Mouse (Mus musculus): ENCODE measurements around the gene Ptafr.
"Not testable (repeated sequence)": the region's sequence is repeated elsewhere in the genome, so short reads cannot be mapped to it uniquely, and the experiment has no call there.

Gene Ptafr

DNA sequence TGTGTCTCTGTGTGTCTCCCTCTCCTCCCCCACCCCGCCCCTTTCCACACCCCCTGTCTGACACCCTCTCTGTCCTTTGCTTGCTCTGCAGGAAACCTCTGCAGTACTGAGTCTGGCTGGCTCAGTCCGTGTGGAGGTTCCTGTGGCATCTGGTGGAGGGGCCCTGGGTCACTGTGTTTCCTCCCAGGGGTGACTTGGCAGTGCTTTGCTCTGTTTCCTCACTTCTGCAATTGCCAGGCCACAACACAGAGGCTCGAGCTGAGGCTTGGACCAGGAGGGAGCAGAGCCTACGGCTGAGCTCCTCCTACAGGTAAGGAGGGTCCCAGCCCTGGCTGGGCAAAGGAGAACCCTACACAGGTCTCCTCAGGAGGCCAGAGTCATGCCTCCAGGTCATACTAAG is at the start of gene Ptafr:
TSS of gene Ptafr (plus strand) at position 103 of the 400 bp plus-strand sequence.
- no peak for DNase-seq (ENCODE audit: low read depth)

GRCm38 (mm10) chr4:132514555-132515135 is 49.2 kb upstream of the Ptafr start:
- DNase-seq (ENCODE audit: low read depth), result peak; percentile 93

DNA sequence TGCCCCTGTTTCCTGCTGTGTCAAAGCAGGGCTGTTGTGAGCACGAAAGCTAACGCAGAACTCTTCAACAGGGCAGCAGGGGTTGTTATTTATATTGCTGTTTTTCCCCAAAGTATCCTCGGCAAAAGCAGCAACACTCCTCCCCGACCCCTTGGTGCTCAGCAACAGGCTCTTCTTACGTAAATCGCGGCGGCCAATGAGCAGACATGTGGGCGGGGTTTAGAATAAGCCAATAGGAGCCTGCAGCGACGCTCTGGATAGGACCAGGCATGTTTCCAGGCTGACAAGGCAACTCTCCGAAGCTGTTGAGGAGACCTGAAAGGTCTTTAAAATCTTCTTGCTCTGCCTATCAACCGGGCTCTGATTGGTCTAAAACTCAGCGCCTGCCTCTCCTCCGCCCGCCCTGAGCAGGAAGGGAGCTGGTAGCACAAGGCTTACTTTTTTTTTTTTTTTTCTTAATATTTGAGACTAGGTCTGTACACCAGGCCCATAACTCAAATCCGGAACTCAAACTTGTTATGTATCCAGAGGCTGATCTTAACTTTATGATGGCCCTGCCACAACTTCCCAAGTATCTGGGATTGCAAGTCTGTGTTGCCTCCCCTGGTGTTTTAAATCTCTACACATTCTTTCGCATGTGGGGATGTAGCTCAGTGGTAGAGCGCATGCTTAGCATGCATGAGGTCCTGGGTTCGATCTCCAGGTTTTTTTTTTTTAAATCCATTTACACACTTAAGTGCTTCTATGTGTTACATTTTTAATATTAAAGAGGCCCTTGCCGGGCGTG is 48.3 kb upstream of the Ptafr start:
- DNase-seq (ENCODE audit: low read depth), result peak; percentile 97

- DNase-seq (ENCODE audit: low read depth), result no peak
These were observed 45.8 kb upstream of the Ptafr start for GRCm38 (mm10) chr4:132518066-132518465.

DNA sequence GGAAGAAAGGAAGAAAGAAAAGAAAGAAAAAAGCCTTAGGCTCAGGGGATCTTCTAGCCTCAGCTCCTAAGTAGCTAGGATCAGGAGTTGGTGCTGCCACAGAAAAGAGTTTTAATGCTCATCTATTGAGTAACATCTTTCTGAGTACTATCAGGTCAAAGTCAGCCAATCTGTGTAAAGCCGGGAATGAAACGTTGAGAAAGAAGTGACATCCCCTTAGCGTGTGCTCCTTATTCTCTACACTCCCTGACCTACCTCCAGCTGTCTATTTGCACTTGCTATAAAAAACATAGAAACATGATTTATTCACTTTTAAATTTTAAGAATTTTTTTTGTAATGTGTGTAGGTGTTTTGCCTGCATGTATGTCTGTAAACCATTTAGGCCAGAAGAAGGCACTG is 44.7 kb upstream of the Ptafr start:
- no peak for DNase-seq (ENCODE audit: low read depth)

DNA sequence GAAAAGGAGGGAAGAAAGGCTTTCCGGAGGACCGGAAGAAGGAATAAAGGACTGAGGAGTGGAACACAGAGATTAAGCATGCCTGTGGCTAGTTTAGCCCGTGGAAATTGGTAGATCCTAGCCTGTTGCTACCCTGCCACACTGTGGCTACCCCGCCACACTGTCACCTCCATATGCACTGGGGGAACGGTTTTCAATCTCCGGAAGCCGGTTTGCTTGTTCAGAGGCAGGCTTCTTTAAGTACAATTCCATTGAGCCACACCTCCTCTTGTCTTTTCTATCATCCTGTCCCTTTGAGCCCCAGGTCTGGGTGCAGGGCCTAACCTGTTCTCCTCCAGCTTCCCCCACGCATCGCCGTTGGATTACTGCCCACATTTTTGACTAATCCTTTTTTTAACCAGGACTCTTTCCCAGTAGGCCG is 39.5 kb upstream of the Ptafr start:
- no peak for DNase-seq (ENCODE audit: low read depth)

- no peak for DNase-seq (ENCODE audit: low read depth)
These were observed 39.1 kb upstream of the Ptafr start for GRCm38 (mm10) chr4:132524808-132525207.

DNA sequence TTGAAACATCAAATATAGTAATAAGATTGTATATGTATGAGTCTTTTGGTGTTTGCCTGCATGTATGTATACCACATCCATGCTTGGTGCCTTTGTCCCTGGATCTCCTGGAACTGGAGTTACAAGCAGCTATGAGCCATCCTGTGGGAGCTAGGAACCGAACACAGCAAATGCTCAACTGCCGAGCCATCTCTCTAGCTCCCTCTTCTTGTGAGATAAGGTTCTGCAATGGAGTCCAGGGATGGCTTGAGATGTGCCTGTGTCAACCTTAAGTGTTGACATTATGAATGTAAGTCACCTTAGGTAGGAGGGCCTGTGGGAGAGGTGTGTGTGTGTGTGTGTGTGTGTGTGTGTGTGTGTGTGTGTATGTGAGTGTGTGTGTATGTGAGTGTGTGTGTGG is 37.2 kb upstream of the Ptafr start:
- peak; percentile 66 for DNase-seq (ENCODE audit: low read depth)

- DNase-seq (ENCODE audit: low read depth), result no peak
These were observed 35.8 kb upstream of the Ptafr start for GRCm38 (mm10) chr4:132527917-132528522.

DNA sequence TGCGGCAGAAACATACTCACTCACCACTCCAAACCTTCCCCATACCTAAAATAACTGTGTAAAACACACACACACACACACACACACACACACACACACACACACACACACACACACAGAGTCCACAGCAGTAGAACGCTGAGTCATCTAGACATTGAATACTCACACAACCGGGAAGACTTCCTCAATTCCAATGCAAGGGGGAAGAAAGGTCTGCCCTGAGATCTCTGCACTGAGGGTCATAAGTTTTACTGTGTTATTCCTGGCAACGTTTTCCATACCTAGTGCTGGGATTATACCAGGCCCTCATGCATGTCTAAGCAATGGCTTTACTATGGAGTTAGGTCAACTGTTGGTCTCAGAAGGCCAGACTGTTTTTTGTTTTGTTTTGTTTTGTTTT is 34.5 kb upstream of the Ptafr start:
- DNase-seq (ENCODE audit: low read depth), result no peak

- DNase-seq (ENCODE audit: low read depth), result no peak
These were observed 33.6 kb upstream of the Ptafr start for GRCm38 (mm10) chr4:132530033-132530804.

DNA sequence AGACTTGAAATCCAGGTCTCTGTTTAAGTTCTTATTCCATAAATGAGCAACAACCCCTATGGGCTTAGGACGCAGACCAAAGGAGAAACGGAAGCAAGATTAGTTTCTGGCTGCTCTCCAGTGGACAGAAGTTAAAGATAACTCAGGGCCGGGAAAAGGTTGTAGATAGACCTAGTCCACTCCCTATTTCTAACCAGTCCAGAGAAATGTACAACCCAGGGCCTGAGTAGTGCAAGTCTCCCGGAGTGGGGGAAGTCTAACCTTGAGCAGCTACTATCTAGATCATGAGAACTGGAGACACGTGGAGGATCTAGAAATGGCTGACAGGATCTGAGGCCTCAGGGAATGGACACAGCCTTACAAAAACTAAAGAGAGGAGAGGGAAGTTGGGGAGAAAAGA is 31.4 kb upstream of the Ptafr start:
- no peak for DNase-seq (ENCODE audit: low read depth)

DNA sequence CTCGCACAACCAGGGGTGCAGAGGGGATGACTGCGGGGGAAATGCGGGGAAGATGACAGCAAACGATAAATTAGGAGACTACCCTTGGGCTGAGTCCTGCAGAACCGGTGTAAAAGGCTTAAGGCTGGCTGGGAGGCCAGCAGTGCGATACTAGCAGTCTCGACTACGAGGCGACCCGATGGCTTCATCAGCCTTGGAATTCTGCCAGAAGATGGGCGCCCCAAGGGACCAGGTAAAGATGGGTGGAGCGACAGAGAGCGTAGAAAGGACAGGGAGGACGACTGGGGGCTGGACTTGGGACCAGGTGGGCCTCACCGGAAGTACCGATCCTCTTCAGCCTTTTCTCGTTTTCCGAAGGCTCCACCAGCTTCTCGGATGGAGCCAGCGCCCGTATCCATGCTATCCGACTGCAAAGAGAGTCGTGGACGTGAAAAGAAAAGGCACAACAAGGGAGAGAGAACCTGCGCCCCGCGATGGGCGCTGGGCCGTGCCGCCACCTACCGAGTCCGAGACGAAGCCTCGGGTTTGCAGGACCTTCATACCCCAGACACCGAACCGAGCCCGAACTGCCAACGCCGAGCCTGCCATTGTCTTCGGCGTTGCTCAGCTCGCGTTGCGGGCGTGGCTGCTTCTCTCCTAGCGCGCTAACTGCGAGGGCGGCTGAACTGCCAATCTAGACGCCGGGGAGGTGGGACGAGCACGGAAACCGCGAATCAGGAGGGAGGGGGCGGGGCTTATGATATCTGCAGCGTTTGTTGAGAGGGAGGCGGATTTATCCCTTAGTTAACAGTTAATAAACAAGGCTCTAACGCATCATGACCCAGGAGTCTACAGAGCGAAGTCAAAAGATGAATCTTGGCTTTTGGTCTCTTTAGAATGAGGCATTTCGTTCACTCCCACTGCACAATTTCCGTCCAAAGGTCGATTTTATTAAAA is 30.6 kb upstream of the Ptafr start, which contains the start of gene Atpif1:
TSS of gene Atpif1 (minus strand) at position 679 of the 936 bp plus-strand sequence.
- peak; percentile 98 for DNase-seq (ENCODE audit: low read depth)

DNA sequence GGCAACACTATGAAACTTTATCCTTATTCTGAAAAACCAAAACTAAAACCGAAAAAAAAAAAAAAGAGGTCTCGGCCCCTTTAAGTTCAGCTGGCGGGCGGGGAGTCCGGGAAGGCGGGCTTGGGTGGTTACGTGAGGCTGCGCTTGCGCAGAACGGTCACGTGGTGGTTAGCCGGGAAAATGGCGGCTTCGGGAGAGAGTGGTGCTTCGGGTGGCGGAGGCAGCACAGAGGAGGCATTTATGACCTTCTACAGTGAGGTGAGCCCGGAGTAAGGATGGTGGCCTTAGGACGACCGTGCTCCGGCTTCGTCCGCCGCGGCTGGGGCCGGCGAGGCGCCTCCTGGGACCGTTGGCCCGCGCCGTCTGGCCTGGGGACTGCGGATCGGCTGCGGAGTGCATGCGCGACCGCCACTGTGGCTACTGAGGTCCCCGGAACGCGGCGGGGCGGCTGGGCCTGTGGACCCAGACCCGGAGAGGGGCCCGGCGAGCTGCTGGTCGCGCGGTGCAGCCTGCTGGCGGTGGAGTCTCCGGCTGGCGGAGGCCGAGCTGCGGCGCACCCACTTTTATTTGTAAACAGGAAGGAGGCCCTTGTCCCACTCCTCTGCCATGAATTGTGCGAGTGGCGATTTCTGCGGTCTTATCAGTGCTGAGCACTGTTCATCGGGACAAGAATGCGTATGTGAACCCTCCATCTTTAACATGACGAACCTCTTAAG is 28.3 kb upstream of the Ptafr start, which contains the start of gene Dnajc8:
TSS of gene Dnajc8 (plus strand) at position 145 of the 716 bp plus-strand sequence.
- DNase-seq (ENCODE audit: low read depth), result peak; percentile 99

DNA sequence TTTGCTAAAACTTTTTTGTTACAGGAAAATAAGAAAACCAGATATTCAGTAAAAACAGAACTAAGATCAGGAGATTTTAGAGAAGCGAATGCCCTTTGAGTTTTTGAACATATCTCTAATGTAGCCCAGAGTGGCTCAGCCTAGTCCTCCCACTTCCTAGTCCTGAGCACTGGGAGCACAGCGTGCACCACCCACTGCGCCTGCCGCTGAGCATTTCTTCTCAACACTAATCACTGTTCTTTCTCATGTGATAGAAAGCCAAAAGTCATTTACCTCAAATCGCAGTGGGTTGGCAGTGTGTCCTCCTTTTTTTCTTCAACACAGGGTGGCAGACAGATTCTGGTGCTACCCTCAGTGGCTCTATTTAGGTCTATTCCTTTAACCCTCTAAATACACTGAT is 24.4 kb upstream of the Ptafr start:
- no peak for DNase-seq (ENCODE audit: low read depth)

DNA sequence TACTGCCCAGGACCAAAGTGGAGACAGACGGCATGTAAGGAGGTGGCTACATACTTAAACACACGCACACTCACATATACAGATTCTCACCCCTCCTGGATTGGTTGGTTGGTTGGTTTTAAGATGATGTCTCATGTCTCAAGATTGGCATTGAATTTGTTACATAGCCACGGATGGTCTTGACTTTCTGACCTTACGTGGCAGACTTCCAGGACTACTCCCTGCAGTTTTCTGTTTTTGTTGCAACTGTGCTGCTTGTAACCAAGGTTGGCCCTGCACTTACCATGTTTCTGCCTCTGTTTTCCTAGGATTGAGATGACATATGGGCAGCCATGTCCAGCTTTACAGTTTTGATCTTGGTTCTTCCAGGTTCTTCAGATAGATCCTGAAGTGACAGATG is 22.5 kb upstream of the Ptafr start:
- DNase-seq (ENCODE audit: low read depth), result no peak

- no peak for DNase-seq (ENCODE audit: low read depth)
These were observed 21.1 kb upstream of the Ptafr start for GRCm38 (mm10) chr4:132542724-132543123.

DNA sequence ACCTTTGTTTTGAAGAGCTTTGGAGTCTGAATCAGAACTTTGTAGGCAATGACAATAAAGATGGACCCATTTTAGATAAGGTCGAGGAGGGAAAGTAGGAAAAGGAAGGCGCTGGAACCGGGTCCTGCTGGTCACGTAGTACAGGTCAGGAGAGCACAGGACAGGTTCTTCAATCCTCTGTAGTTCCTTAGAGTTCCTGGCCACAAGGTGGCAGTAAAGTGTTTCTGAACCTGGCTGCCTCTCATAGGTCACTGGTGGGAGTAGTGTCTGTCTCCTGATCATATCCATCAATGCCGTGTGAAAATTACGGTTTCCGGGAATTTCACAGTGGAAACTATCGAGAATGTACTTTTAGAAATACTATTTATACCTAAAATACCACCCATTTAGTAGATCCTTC is 18.0 kb upstream of the Ptafr start:
- DNase-seq (ENCODE audit: low read depth), result peak; percentile 87

- DNase-seq (ENCODE audit: low read depth), result no peak
These were observed 9.6 kb upstream of the Ptafr start for GRCm38 (mm10) chr4:132554221-132554620.

DNA sequence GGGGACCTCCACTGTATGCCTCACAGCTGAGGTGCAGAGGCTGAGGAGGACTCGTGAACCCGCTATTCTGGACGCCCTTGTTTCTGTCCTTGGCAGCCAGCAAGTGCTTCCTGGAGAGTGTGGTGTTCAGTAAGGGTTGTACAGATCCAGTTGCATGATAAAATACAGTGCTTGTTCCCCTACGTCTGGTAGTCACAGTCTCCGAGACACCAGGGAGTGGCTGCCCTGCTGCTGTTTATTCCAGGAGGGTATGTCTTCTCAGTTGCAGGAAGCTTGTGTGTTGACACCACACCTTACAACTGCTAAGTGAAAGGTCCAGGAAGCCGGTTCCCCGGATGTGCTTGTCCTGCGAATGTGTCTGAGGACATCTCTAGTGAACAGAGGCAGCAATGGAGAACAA is 9.2 kb upstream of the Ptafr start:
- no peak for DNase-seq (ENCODE audit: low read depth)

DNA sequence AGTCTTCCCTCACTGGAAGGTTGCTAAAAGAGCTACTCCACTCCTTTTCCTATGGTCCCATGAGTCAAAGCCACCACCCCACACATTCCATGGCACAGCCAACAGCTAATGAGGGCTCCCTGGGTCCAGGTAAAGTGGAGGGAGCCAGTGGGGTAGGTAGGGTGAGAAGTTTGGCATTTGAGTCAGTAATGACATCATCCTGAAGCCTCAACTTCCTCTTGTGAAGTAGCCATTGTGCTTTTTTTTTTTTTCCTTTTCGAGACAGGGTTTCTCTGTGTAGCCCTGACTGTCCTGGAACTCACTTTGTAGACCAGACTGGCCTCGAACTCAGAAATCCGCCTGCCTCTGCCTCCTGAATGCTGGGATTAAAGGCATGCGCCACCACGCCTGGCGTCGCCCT is 8.3 kb upstream of the Ptafr start:
- not testable (repeated sequence) for DNase-seq (ENCODE audit: low read depth)
